Mouse (Mus musculus): ENCODE data around the gene Gm20388.

- peak; percentile 99 for TF ChIP-seq CTCF (IDR thresholded peaks at IDR 0.05; ENCODE audit: low read depth, low read length)
- no peak for TF ChIP-seq POLR2AphosphoS5 (IDR thresholded peaks at IDR 0.05; ENCODE audit: insufficient replicate concordance, low read depth, low read length)
- TF ChIP-seq TAL1 (conservative IDR thresholded peaks at IDR 0.05; ENCODE audit: low read depth, low read length), result no peak
- TF ChIP-seq GATA2 (IDR thresholded peaks at IDR 0.05; ENCODE audit: borderline replicate concordance, low read depth, low read length), result no peak
Observed at GRCm38 (mm10) chr8:120319449-120319848, 408.8 kb downstream of the Gm20388 start.

All from G1E (cell line).